Mouse (Mus musculus) stomach, postnatal 0 days (tissue): ENCODE measurements at regions not wholly inside any gene's neighbourhood (a gene's known extent, or its start where the extent isn't known, plus 50 kb on each side); places are given as distances from the start of the nearest gene placed in this dataset.

Source experiments
- ATAC-seq: fragments of 200-750 bp; cut with Nextera tagmentation; 2 replicates; pipeline ENCODE4 v1.8.0; 2017; ENCODE audit not compliant: low FRiP score, low TSS enrichment
- DNase-seq: peaks from one replicate; pipeline ENCODE4 v3.0.0-alpha.2; 2016; ENCODE audit warnings: low spot score
- H3K27ac ChIP-seq: fragments of 300-500 bp; sonication (generic); replicated peaks from 2 replicates; pipeline ENCODE4 v1.5.1; 2014; ENCODE audit warnings: mild to moderate bottlenecking, control low read depth
- H3K27me3 ChIP-seq: fragments of 300-500 bp; sonication (generic); 2 replicates; pipeline ENCODE4 v1.6.1; 2014; ENCODE audit warnings: low read length; ENCODE audit not compliant: control insufficient read depth, insufficient read depth
- H3K36me3 ChIP-seq: fragments of 300-500 bp; sonication (generic); 2 replicates; pipeline ENCODE4 v1.6.1; 2014; ENCODE audit warnings: low read length, mixed read lengths; ENCODE audit not compliant: control insufficient read depth, insufficient read depth
- H3K4me1 ChIP-seq: fragments of 300-500 bp; sonication (generic); replicated peaks from 2 replicates; pipeline ENCODE4 v1.6.1; 2014; ENCODE audit warnings: antibody characterized with exemption; ENCODE audit not compliant: control insufficient read depth, insufficient read depth
- H3K4me2 ChIP-seq: fragments of 300-500 bp; sonication (generic); replicated peaks from 2 replicates; pipeline ENCODE4 v1.6.1; 2014; ENCODE audit warnings: low read depth, mild to moderate bottlenecking, control low read depth, moderate library complexity
- H3K4me3 ChIP-seq: fragments of 300-500 bp; sonication (generic); 2 replicates; pipeline ENCODE4 v1.5.1; 2014; ENCODE audit warnings: low read depth, low read length, control low read depth
- H3K9ac ChIP-seq: fragments of 300-500 bp; sonication (generic); 2 replicates; pipeline ENCODE4 v1.6.1; 2014; ENCODE audit warnings: mild to moderate bottlenecking, low read length, control low read depth, mixed read lengths
- H3K9me3 ChIP-seq: fragments of 300-500 bp; sonication (generic); 2 replicates; pipeline ENCODE4 v1.6.1; 2016; ENCODE audit warnings: low read length; ENCODE audit not compliant: control insufficient read depth
- CTCF ChIP-seq: IDR thresholded peaks from 2 replicates; pipeline ENCODE4 v1.5.1; 2016; ENCODE audit warnings: antibody characterized with exemption, low read depth, mild to moderate bottlenecking, moderate library complexity
- EP300 ChIP-seq: optimal IDR thresholded peaks from 2 replicates; pipeline ENCODE3; 2016; ENCODE audit warnings: antibody characterized with exemption
- WGBS: fragments of 180-500 bp; shearing (Covaris S2); extraction: QIAGEN DNeasy Blood & Tissue Kit; methylation state at CpG from one replicate; pipeline ENCODE4 v1.1.7; 2014; 5-methylcytosine and 5-hydroxymethylcytosine counted together

DNA sequence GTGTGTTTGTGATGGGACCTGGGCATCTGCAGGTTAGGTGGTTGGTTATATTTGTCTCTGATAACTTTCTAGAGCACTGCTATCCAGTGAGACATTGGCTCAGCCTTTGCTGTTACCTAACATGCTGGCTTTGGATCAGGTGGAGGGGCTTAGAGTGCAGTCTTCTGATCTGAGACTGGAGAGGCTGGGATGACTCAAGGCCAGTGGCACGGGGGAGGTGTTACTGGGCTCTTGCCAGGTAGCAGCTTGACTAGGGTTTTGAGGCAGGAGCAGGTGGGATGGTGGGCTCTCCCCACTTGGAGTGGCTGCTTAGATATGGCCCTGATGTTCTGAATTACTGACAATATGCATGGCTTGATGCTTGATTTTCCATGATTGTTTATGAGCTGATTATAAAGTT lies 236.0 kb downstream of the Zfp704 start:
- H3K27ac ChIP-seq, result no peak overlapping the region
- WGBS, result 86% methylated on average over 1 of the region's 1 CpGs
- H3K4me3 ChIP-seq, result no peak overlapping the region
- no peaks in the 10 kb centered on the region for H3K27me3 ChIP-seq
- TF ChIP-seq EP300, result no peak
- no peak for TF ChIP-seq CTCF
- H3K9ac ChIP-seq, result no peak overlapping the region
- no peaks in the 10 kb centered on the region for H3K4me1 ChIP-seq
- ATAC-seq (no peak), DNase-seq (no peak)
- H3K9me3 ChIP-seq, result peaks cover 3% of the 10 kb centered on the region; the same call in 1 of the 2 replicates
- no peak overlapping the region for H3K4me2 ChIP-seq
- no peaks in the 10 kb centered on the region for H3K36me3 ChIP-seq

DNA sequence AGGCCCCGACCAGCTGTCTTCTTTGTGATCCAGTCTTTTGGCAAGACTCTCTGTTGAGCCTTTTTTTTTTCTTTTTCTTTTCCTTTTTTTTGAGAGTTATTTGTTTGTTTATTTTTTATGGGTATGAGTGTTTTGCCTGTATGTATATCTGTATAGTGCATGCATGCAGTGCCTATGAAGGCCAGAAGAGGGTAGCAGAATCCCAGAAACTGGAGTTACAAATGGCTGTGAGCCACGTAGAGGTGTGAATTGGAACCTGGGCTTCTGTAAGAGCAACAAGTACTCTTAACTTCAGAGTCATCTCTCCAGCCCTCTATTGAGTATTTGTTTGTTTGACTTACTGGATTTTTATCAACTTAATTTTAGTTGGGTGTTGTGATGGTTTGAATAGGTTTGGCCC lies 239.8 kb downstream of the Zfp704 start:
- Histone ChIP-seq H3K36me3 (no peaks in the 10 kb centered on the region), H3K27me3 (no peaks in the 10 kb centered on the region), H3K4me3 (no peak overlapping the region), H3K4me2 (no peak overlapping the region), H3K9me3 (peaks cover 3% of the 10 kb centered on the region; the same call in 1 of the 2 replicates), H3K9ac (no peak overlapping the region), H3K27ac (no peak overlapping the region), H3K4me1 (no peaks in the 10 kb centered on the region)
- TF ChIP-seq CTCF (peak; percentile 40), EP300 (no peak)
- DNase-seq (no peak), ATAC-seq (no peak)
- 84% methylated on average over 2 of the region's 2 CpGs for whole genome bisulfite sequencing

DNA sequence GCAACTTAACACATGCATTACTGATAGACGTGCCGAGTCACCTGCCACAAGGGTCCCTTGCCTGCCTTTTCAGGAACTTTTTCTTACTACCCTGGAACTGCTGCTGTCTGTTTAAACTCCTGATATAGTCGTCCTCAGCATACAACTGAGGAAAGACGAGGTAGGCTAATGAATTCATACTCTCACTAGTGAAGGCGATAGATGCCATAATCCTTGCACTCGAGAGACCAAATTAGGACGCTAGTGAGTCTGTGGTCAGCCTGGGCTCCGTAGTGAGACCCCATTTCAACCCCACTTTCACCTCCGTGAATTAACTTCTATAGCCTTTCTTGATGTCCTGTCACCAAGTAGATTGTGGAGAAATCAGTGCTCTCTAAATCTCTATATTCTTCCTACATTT lies 244.1 kb downstream of the Zfp704 start:
- no peak overlapping the region for H3K4me2 ChIP-seq
- no peak overlapping the region for H3K4me3 ChIP-seq
- TF ChIP-seq EP300 (no peak), CTCF (no peak)
- H3K9ac ChIP-seq, result no peak overlapping the region
- no peak for DNase-seq
- H3K27ac ChIP-seq, result no peak overlapping the region
- H3K36me3 ChIP-seq, result no peaks in the 10 kb centered on the region
- H3K9me3 ChIP-seq, result peaks cover 3% of the 10 kb centered on the region; the same call in 1 of the 2 replicates
- no peaks in the 10 kb centered on the region for H3K27me3 ChIP-seq
- no peak for ATAC-seq
- 80% methylated on average over 9 of the region's 9 CpGs for WGBS
- H3K4me1 ChIP-seq, result no peaks in the 10 kb centered on the region

DNA sequence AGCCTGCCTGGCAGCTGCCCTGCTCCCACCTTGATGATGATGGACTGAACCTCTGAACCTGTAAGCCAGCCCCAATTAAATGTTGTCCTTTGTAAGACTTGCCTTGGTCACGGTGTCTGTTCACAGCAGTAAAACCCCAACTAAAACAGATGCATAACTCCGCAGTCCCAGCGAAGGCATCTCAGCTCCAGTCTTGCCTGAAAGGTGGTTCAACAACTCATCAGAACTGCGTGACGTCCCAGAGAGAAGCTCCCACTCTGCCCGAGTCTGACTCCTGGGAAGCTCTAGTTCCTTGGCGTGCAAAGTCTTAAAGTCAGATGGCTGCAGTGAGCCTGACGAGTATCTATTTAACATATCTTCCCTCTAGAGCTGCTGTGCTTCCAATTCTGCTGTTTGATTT lies 250.7 kb downstream of the Zfp704 start:
- ATAC-seq, result no peak
- Histone ChIP-seq H3K4me1 (no peaks in the 10 kb centered on the region), H3K9me3 (no peaks in the 10 kb centered on the region), H3K9ac (no peak overlapping the region), H3K36me3 (no peaks in the 10 kb centered on the region), H3K27me3 (no peaks in the 10 kb centered on the region), H3K4me3 (no peak overlapping the region), H3K27ac (no peak overlapping the region), H3K4me2 (no peak overlapping the region)
- TF ChIP-seq EP300 (no peak), CTCF (no peak)
- DNase-seq, result peak; percentile 6
- 98% methylated on average over 8 of the region's 8 CpGs for WGBS

DNA sequence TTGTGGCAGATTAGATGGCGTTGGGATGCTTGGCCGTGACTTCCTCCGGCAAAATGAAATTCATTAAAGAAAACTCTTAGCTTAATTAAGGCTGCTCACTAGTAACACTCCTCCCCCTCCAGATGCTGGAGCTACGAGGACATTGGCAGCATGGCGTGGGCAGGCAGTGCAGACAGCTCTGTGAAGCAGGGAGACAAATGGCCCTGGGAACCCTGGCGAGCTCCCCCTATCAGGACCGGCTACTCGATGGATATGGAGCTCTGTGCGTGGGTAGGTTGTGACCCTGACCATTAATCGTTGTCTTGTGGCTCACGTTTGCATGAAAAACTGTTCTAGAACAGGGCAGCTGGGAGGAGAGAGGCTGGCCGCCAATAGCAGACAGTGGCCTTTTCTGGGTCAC lies 251.8 kb downstream of the Zfp704 start:
- no peaks in the 10 kb centered on the region for H3K9me3 ChIP-seq
- H3K4me1 ChIP-seq, result no peaks in the 10 kb centered on the region
- H3K27me3 ChIP-seq, result no peaks in the 10 kb centered on the region
- 39% methylated on average over 12 of the region's 12 CpGs for WGBS
- no peak overlapping the region for H3K4me2 ChIP-seq
- H3K9ac ChIP-seq, result no peak overlapping the region
- ATAC-seq, result no peak
- H3K36me3 ChIP-seq, result no peaks in the 10 kb centered on the region
- no peak overlapping the region for H3K27ac ChIP-seq
- TF ChIP-seq EP300, result no peak
- no peak for TF ChIP-seq CTCF
- DNase-seq, result peak; percentile 8
- no peak overlapping the region for H3K4me3 ChIP-seq

DNA sequence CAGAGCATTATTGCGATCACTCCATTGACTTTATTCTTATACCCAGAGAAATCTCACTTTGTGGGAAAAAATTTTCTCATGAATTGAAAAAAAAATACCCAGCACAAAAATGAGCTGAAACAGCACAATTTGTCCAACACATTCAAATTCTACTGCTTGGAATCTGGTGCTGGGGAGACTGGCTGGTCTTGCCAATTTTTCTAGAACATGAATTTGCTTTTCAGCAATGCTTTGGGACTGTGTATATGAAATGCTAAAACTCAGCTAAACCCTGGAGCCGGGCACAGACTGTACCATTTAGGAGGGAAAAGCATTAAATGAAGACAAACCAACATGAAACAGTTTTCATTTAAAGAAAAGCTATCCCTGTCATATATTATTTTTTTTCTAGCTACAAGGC lies 252.2 kb downstream of the Zfp704 start:
- no peak overlapping the region for H3K9ac ChIP-seq
- TF ChIP-seq EP300 (no peak), CTCF (no peak)
- no peak overlapping the region for H3K4me2 ChIP-seq
- no peak overlapping the region for H3K4me3 ChIP-seq
- no peak for DNase-seq
- WGBS, result 77% methylated on average over 2 of the region's 2 CpGs
- H3K4me1 ChIP-seq, result no peaks in the 10 kb centered on the region
- no peak for ATAC-seq
- H3K9me3 ChIP-seq, result no peaks in the 10 kb centered on the region
- H3K27me3 ChIP-seq, result no peaks in the 10 kb centered on the region
- H3K27ac ChIP-seq, result no peak overlapping the region
- no peaks in the 10 kb centered on the region for H3K36me3 ChIP-seq
